Mouse (Mus musculus): ENCODE results near the gene Tor4a. TPM values are rescaled to one million over a fixed set of nuclear protein-coding genes. Genes with fewer than 3 reads are reported as not detected.

Gene Tor4a
- 28.1 and 33.9 TPM in 2 replicates for total RNA-seq (2021)
- long read RNA-seq, partial matches to known transcripts, result 0 of 10 reads
- long read RNA-seq, other reads (novel, unspliced or antisense), result 7 of 10 reads

DNA sequence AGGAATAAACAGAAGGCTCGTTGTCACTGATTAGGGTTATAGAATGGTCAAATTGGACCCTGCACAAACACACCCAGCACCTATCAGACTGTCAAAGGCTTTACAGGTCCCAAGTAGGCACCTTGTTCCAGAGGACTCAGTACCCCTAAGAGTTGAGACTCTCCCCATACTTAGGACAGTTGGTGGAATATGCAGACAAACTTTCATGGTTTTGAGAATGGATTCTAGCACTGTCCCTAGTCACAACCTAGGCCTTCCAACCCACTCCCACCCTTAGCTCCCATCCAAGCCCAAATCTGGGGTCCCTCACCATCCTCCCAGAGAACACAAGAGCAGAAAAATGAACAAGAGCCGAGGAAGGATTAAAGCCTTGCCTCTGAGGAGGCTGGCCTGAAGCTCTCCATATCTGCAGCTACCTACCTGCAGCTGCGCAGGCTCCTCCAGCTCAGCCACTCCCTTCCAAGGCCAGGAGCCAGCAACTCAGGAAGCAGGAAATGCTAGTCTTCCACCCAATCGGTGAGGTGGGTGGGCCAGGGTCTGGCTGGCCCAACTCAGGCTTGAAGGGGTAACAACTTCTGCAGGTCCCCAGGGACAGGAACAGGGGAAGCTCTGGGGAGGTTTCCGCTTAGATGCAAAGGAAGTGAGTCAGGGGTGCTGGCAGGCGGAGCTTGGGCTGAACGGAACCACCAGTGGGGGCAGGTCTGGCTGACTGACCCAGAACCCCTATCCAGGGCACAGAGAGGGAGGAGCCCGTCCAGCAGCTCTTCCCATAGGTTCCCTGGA is at the start of gene Tor4a:
TSS of gene Tor4a (minus strand) at position 715 of the 783 bp plus-strand sequence.
- DNase-seq, result peak; percentile 78

DNA sequence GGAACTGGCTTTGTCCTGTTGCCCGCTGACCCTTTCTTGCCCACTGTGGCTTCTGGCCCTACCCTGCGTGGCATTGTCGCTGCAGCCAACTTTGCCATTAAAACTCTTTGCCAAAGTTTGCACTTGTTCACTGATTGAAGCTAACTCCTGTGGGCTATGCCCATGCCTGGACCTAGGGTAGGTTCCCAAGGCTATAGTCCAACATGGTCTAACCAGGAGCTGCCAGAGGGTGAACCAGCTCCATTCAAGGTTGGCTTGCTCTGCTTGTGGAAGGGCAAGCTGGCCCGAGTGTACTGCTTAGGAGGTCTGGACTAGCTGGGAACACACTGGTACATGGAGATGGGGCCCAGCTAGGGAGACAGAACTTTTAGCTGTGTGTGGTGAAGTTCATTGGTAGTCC is 47.5 kb upstream of the Tor4a start:
- DNase-seq, result no peak

DNA sequence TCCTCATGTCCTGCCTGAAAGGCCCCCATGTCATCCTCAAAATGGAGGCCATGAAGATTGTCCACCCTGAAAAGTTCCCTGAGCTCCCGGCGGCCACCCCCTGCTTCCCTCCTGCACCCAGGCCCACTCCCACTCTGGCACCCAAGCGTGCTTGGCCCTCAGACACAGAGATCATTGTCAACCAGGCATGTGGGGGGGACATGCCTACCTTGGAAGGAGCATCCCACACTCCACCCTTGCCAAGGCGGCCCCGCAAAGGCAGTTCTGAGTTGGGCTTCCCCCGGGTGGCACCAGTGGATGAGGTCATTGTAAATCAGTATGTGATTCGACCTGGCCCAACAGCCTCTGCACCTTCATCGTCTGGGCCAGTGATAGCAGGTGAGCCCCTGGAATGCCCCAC is 46.7 kb upstream of the Tor4a start:
- no peak for DNase-seq

DNA sequence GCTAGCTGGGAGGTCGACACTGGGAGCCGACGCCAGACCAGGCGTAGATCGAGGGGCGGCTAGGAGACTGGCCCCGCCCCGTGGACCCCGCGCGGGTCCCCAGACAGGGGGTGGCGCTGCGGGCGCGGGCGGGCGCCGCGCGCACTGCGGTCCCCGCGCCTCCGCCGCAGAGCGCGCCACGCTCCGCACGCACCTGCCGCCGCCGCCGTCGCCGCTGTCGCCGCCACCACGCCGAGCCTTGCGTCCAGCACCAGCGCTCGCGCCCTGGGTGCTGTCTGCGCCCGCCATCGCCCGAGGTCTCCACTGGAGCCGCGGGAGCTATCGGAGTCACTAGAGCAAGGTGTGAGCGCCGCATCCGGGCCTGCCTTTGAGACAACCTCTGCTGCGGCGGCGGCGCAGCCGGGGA is 45.4 kb upstream of the Tor4a start, which contains the start of the genes Rnf208 and Cysrt1:
TSS of gene Rnf208 (plus strand) at position 155 of the 406 bp plus-strand sequence.
TSS of gene Cysrt1 (minus strand) at position 352 of the 406 bp plus-strand sequence.
- DNase-seq, result no peak

DNA sequence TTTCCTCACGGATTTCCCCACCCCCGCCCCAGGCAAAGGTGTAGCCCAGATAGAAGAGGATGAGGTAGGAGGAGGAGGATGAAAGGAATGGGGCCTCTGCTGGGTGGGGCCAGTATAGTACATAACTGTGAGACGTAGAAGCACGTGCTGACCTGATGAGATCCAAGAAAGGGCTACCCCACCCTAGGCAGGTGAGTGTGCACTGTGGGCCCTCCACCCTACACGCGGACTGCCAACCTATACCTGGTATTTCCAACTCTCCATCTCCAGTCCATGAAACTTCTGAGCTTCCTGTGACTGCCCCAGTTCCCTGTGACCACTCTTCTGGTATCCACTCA is 44.7 kb upstream of the Tor4a start:
- no peak for DNase-seq

DNA sequence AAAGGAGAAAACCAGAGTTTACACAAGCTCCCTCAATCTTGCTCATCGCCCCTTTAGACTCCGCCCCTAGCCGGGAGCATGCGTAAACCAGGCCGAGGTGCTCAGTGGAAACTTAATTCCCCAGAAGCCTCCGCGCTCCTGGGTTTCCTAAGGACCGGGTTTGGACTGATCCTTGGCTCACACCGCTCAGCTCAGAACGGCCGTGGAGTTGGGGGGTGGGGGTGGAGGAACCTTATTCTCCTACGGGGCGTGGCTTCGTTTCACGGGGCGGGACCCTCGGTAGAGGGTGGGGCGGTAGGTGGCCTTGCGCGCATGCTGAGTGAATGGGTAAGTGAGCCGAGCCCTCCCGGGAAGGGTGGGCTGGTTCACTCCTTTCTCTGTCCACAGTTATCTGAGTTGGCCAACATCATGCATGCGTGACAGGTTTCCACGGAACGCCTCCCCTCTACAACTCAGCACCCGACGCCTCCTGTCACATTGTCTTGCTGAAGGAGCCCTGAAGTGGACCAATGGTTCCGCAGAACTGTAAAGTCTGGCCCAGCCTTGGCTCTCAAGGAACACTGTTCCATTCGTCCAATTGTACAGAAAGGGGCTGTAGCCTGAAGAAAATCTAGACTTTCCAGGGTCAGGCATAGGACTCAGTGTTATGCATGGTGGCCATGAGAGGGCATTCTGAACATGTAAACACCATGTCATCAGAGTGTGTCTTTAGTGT is 44.2 kb upstream of the Tor4a start:
- peak; percentile 79 for DNase-seq

DNA sequence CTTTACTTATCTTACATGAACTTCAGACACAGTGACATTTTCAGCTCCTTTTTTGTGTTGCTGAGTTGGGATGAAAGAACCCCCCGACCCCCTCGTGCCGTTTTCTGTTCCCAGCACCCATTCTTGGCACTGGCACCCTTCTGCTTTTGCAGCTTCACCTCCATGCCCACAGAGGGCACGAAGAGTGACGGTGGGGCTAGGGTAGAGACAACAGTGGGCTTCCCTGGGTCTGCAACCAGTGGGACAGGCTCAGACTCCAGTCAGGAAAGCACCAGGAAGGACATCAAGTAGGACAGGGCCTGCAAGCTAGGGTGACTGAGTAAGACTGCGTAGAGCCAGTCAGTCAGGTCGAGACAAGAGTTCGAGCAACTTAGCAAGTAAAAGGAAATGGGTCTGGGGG is 43.6 kb upstream of the Tor4a start:
- DNase-seq, result no peak

DNA sequence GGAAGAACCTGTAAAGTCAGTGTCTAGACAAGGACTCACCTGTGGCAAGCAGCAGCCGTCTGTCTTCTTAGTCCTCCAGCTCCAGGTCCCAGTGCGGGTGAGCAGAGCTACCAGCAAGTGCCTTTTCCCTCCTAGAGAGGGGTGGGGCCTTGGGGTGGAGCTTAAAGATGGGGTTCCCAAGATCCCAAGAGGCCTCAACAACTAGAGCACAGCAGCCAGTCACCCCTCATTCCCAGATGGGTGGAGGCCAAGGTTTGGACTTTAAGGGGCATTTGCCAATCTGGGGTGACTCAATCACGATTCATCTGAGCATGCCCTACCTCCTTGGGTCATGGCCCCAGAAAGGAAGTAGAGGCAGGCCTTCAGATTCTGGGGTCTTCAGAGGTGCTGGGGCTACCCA is 43.1 kb upstream of the Tor4a start:
- no peak for DNase-seq

DNA sequence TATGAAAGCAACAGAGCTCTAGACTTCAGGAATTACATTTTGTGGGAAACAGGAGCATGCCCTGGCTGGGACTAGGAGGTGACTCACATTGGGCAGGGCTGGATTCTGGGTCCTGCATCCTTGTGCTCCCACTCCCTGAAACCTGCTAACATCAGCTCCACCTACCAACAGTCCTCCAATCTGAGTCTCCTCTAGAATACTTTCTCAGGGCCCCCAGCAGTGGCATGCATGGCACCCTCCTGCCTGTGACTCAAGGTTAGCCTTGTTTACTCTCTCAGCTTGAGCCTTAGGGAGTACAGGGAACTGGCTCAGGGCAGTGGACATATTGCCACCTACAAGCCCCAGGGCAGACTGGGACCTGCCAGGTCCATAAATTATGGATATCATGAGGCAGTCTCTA is 41.4 kb upstream of the Tor4a start:
- no peak for DNase-seq

DNA sequence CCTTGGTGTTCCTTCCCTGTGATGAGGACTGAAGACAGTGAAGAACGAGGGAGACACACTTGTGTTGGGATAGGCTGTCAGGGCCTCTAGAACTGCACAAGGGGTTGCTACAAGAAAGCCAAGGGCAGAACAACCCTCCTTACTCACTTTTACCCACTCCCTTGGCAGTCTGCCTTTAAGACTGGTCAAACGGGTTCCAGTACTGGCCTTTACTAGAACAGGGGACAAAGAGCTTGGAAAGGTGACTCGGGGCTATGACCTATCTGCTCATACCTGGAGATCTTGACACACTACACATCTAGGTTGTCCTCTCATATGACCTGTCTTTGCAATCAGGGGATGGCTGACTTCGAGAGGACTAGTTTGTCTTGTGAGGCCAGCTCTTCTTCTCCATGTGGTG is 40.8 kb upstream of the Tor4a start:
- no peak for DNase-seq

DNA sequence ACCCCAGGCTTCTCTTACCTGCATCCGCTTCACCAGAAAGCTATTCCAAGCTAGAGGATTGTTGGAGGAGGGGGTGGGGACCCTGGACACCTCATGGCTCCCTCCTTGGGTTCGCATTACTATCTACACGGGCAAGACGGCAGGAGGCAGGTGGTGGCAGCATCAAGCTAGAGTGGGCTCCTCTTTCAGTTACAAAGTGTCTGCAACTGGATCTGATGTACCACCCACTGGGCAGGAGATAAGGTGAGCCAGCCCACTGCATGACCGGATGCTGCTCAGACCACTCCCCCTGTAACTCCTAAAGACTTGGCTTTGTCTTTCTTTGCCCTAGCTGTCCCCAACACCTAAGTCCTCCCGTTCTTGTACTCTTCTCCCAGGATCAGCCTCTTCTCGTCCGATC is 39.9 kb upstream of the Tor4a start, which contains the start of gene Rnf224:
TSS of gene Rnf224 (minus strand) at position 174 of the 400 bp plus-strand sequence.
- DNase-seq, result no peak

DNA sequence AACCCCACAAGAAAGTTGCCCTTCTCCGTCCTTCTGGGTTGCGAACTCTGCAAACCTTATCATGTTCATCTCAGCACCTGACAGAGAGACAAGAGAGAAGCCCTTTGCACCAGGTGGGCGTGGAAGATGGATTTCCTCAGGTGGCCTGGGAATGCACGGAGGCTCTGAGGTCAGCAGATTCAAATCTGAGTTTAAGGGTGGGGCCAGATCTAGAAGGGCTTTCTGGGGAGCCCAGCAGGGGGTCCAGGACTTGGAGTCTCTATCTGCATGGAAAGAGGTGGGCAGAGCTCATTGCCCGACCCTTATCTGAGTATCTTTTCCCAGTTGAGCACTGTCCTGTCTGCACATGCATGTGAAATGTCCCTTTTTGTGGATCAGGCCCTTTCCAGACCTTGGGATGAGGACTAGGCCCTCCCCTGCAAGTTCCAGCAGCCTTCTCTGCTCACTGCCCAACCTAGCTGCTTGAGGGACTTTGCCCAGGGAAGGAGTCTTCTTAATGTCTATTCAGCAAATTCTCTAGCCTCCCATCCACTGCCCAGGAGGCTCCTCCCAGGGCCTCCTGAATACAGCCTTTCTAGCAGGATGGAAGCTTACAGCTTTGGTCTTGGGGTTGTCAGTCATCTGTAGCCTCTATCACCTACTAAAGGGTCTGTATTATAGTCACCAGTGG is 38.0 kb upstream of the Tor4a start:
- no peak for DNase-seq

DNA sequence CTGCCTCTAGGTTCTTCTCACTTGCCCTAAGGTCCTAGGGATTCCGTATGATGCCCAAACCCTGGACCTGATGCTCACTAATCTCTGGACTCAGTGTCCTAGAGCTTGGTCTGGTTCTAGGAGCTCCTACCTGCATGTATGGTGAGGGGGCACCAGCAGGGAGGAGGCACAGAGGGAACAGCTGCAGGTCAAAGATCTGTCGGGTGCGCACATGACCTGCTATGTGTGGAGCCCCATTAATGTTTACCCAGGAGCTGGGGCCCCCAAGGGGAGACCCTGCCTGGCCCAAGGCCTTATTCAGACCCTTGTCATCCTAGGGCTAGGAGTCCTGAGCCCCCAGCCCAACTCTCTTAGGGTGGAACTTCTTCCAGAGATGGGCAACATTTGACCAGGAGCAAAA is 37.4 kb upstream of the Tor4a start, which contains the start of gene Slc34a3:
TSS of gene Slc34a3 (minus strand) at position 315 of the 400 bp plus-strand sequence.
- DNase-seq, result no peak

DNA sequence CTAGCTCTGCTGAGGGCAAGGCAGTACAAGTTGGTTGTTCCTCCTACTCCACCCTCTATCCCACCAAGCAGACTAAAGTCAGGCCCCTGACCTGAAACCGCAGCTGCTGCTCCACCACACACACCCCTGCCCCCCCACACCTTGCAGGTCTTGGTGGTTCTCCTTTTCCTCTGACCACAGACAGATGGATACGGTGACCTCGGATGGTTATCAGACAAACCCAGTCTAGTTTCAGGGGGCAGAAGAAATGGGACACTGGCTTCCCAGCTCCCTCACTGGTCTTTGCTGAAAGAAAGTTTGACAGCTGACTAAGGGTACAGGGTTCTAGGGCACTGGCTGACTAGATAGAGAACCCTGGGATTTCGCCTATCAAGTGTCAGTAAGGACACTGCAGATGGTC is 36.7 kb upstream of the Tor4a start:
- no peak for DNase-seq

DNA sequence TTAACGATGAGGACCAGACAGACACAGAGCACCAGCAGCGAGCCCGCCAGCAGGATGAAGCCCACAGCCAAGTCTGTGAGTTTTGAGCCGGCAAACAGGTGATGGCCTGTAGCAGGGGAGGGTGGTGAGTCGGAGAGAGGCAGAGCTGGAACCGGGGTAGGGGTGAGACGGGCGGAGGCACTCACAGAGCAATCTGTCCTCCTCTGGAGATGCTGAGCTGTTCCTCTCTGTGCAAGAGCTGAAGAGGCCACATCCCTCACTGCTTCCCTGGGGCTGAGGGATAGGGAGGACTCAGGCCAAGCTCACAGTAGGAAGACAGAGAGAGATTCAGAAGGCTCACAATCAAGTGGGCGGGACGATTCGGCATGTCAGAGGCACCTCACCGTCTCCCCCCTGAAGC is 34.4 kb upstream of the Tor4a start:
- DNase-seq, result no peak

DNA sequence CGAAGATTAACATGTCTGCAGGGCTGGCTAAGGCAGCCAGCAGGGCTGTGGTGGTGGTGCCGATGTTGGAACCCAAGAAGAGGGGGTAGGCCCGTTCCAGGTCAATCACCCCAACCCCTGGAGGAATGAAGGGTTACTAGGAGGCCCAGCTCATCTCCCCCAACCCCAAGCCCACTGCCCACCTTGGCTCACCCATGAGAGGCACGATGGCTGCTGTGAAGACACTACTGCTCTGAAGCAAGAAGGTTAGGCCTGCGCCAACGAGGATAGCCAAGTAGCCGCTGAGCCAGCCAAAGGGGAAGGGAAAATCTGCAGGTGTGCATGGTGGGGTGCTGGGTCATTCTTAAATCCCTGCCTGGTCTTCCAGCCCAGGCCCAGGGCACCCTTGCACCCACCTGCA is 33.9 kb upstream of the Tor4a start:
- DNase-seq, result no peak

DNA sequence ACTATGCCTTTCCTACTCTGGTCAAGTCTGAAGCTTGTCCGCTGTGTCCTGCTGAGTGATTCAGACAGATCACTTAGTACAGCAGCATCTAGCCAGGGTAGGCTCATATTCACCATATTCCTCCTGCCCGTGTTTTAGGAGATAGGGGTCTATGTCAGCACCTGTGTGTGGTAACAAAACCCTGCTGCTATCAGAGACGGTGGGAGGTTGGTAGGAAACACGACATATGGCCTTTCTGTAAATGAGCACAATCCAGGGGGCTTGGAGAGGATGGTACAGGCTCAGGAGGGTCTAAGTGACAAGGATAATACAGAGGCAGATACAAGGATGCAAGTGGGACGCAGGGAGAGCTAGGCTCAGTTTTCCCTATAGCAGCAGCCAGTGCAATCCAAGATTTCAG is 32.9 kb upstream of the Tor4a start:
- no peak for DNase-seq

DNA sequence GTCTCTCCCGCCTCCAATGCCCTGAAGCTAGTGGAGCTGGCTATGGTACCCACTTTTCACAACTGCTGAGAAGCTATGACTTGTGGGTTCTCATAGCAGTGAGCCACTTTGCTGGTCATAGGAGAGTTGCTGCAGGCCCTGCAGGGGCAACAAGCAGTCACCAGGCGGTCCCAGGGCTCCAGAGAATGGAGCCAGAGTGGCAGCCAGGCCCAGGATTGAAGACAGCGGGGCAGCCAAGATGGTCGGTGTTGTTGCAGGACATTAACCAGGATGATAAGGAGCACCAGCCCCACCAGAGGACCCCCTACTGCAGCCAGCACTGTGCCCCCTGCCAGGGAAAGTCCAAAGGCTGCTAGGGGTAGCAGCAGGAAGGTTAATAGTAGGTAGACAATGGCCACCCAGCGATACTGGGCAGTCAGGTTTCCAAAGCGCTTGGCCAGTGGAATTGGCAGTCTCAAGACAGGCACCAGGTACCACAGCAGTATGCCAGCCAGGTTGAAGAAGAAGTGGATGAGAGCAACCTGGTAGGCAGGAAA is 32.4 kb upstream of the Tor4a start:
- no peak for DNase-seq

DNA sequence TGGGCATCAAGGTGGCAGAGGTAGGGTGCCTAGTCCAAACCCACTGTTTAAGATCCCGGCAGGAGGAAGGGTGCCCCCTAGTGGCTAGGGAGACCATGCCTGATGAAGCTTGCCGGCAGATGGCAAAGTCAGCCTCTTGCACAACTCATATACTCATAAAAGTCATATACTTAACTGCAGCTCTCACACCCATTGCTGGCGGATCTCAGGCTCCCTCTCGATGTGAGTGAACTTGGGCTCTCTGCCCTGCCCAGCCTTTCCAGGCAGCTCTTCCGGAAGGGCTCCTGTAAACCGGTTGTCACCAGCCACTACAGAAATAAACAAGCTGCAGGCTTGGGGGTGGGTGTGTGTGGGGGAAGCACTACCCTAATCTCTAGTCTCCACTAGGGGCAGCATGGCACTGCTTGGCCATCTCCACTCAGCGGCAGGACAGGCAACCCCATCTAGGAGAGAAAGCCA is 31.8 kb upstream of the Tor4a start:
- peak; percentile 83 for DNase-seq

DNA sequence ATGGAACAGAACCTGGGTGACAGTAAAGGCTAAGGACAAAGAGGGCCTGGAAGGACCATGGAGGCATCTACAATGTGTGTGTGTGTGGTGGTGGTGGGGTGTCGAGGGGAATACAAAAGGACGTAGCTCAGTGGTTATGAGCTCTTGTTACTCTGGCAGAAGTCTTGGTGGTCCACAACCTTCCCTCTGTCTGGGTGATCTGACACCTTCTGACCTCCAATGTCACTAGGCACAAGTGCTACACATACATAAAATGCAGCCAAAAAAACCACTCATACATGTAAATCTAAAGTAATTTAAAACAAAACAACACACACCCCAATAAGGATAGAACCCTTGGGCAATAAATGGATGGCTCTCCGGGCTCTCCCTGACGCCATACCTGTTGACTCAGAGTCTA is 30.7 kb upstream of the Tor4a start:
- no peak for DNase-seq

DNA sequence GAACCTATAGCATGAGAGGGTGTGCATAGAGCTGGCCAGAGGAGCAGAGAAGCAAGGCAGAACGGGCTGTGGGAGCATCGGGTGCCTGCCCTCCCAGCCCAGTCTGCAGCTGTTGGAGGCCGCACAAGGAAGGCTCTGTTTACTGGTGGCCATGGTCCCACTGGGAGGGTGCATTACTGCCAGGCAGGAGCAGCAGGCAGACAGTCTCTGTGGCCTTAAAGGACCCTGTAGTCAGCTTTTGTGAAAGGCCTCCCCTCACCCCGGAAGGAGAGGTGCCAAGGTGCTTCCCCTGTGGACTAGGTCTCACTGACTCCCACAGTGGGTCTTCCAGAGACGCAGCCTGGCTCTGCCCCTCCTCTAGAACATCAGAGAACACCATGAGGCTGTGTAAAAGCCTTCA is 30.2 kb upstream of the Tor4a start:
- no peak for DNase-seq

DNA sequence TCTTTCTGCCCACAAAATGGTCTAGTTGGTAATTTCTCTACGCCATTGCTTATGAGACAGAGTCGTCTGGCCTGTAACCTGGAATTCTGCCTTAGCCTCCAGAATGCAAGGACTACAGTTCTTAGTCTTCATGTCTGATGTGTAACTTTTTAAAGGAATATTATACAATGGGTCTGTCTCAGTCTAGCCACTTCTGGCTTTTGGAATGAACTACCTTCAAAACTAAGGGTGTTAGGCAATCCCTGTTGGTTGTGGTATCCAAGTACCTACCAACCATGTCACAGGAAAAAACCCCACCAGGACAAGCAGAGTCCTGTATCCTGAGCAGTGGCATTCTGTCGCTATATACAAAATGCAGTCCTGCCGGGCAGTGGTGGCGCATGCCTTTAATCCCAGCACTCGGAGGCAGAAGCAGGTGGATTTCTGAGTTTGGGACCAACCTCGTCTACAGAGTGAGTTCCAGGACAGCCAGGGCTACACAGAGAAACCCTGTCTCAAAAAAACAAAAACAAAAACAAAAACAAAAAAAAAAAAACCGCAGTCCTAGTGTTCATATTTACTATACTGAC is 29.2 kb upstream of the Tor4a start:
- no peak for DNase-seq

All from adrenal gland, postnatal 25 days (tissue).